Mouse (Mus musculus) Muller cell, postnatal 12 days (primary cell): Measurements from ENCODE around the gene Scube3.

Experiments
- DNase-seq: peaks from one replicate; pipeline ENCODE4 v3.0.0-alpha.2; 2015; ENCODE audit errors: inconsistent ontology term

Gene Scube3

GRCm38 (mm10) chr17:28133193-28133592 is 8.7 kb upstream of the Scube3 start:
- DNase-seq, result peak; percentile 44

- DNase-seq, result no peak
Measured at GRCm38 (mm10) chr17:28135496-28135895, 6.4 kb upstream of the Scube3 start.

- DNase-seq, result no peak
Measured at GRCm38 (mm10) chr17:28136266-28136665, 5.7 kb upstream of the Scube3 start.

- no peak for DNase-seq
Measured at GRCm38 (mm10) chr17:28138013-28138412, 3.9 kb upstream of the Scube3 start.

GRCm38 (mm10) chr17:28138685-28139084 is 3.3 kb upstream of the Scube3 start:
- DNase-seq, result no peak

- peak; percentile 86 for DNase-seq
Measured at GRCm38 (mm10) chr17:28140431-28141204, 1.3 kb upstream of the Scube3 start.

- no peak for DNase-seq
Measured at GRCm38 (mm10) chr17:28141205-28141650, 713 bp upstream of the Scube3 start.

GRCm38 (mm10) chr17:28142700-28143610 is 1.0 kb downstream of the Scube3 start:
- no peak for DNase-seq

GRCm38 (mm10) chr17:28143751-28144150 is 1.8 kb downstream of the Scube3 start:
- no peak for DNase-seq

- DNase-seq, result no peak
Measured at GRCm38 (mm10) chr17:28144241-28144640, 2.3 kb downstream of the Scube3 start.

- no peak for DNase-seq
Measured at GRCm38 (mm10) chr17:28148288-28148687, 6.3 kb downstream of the Scube3 start.

GRCm38 (mm10) chr17:28149734-28150133 is 7.8 kb downstream of the Scube3 start:
- DNase-seq, result no peak

- DNase-seq, result no peak
Measured at GRCm38 (mm10) chr17:28150456-28150855, 8.5 kb downstream of the Scube3 start.

- no peak for DNase-seq
Measured at GRCm38 (mm10) chr17:28153095-28153494, 11.2 kb downstream of the Scube3 start.

- no peak for DNase-seq
Measured at GRCm38 (mm10) chr17:28154970-28155369, 13.0 kb downstream of the Scube3 start.

GRCm38 (mm10) chr17:28160361-28160760 is 18.4 kb downstream of the Scube3 start:
- no peak for DNase-seq

- DNase-seq, result no peak
Measured at GRCm38 (mm10) chr17:28161310-28161881, 19.5 kb downstream of the Scube3 start.

GRCm38 (mm10) chr17:28163666-28164065 is 21.7 kb downstream of the Scube3 start:
- DNase-seq, result peak; percentile 61

- peak; percentile 75 for DNase-seq
Measured at GRCm38 (mm10) chr17:28170460-28171305, 28.7 kb downstream of the Scube3 start.

- DNase-seq, result no peak
Measured at GRCm38 (mm10) chr17:28172690-28173089, 30.7 kb downstream of the Scube3 start.
